Mouse (Mus musculus) liver, adult 2 months (tissue): ENCODE data around the gene Prss40.

ENCODE experiments used
- CTCF ChIP-seq: fragments of 200-500 bp; IDR thresholded peaks from 2 replicates; pipeline ENCODE4 v1.5.1; 2011; ENCODE audit warnings: low read depth, low read length, control low read depth
- POLR2A ChIP-seq: fragments of 200-500 bp; IDR thresholded peaks from 2 replicates; pipeline ENCODE4 v1.6.1; 2011; ENCODE audit warnings: low read length, control low read depth; ENCODE audit not compliant: insufficient read depth; ENCODE audit errors: extremely low read depth

DNA sequence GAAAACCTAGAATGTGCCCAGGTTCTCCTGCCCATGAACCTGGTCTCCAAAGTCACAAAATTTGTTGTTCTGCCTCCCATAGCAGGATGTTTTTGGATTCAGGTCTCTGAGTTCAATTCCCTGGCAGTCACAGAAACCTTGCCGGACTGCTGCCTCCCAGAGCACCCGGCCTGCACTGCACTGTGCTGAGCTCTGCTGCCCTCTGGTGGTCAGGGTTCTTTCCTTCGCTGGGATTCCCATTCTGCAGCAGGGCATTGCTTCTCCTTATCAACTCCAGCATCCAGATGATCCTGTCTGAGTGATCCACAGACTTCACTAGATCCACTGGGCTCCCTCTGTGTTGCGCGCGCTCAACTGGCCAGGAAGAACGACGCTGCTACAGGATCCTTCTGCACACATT lies 41.6 kb upstream of the Prss40 start:
- TF ChIP-seq CTCF (peak; percentile 97), POLR2A (no peak)
